Mouse (Mus musculus) cortical plate, adult 2 months (tissue): ENCODE results near the gene Cabin1. TPM values are rescaled to one million over a fixed set of nuclear protein-coding genes. Genes with fewer than 3 reads are reported as not detected.

Experiments used
- H3K27ac ChIP-seq: fragments of 200-500 bp; 2 replicates; pipeline ENCODE4 v1.5.1; 2012; ENCODE audit warnings: low read length, control low read depth, inconsistent platforms; ENCODE audit not compliant: insufficient read depth
- H3K4me1 ChIP-seq: fragments of 200-500 bp; 2 replicates; pipeline ENCODE4 v1.6.1; 2011; ENCODE audit warnings: low read length; ENCODE audit not compliant: control insufficient read depth, insufficient read depth
- H3K4me3 ChIP-seq: fragments of 200-500 bp; 2 replicates; pipeline ENCODE4 v1.5.1; 2011; ENCODE audit warnings: mild to moderate bottlenecking, low read length, control low read depth; ENCODE audit not compliant: insufficient read depth
- CTCF ChIP-seq: fragments of 200-500 bp; IDR thresholded peaks from 2 replicates; pipeline ENCODE4 v1.5.1; 2011; ENCODE audit warnings: mild to moderate bottlenecking, control low read depth, low read length; ENCODE audit not compliant: insufficient read depth; ENCODE audit errors: extremely low read depth
- POLR2A ChIP-seq: fragments of 200-500 bp; IDR thresholded peaks from 2 replicates; pipeline ENCODE4 v1.6.1; 2011; ENCODE audit warnings: mild to moderate bottlenecking, low read length, control low read depth; ENCODE audit not compliant: insufficient read depth; ENCODE audit errors: extremely low read depth
- polyA plus RNA-seq: library from polyadenylated mRNA; depleted of rRNA; stranded (reverse); fragments of >200 nt; gene quantifications from 2 replicates; pipeline ENCODE4 v1.2.3, GENCODE M21; 2012

Gene Cabin1
- polyA plus RNA-seq, 1 experiment: 57.8 TPM

DNA sequence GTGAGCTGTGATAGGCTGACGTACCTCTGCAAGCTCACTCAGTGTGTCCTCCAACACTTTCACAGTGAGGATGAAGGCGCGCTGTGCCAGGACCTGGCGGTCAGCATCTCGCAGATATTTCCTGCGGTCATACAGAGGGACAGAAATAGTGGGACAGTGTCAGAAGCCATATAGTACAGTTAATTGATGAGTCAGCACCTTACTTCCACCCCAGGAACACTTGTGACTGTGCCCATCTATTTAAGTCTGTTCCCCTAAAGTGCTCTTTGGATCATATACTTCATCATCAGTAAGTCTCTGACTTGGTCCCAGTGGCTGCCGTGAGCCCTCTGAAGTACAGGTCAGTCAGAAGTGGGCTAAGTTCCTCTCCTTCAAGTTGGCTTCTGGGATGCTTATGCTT is 106.4 kb downstream of the Cabin1 start:
- no peak overlapping the region for H3K4me3 ChIP-seq
- peaks cover 5% of the 10 kb centered on the region; the same call in 1 of the 2 replicates for H3K4me1 ChIP-seq
- H3K27ac ChIP-seq: no peak overlapping the region
- TF ChIP-seq CTCF: no peak

DNA sequence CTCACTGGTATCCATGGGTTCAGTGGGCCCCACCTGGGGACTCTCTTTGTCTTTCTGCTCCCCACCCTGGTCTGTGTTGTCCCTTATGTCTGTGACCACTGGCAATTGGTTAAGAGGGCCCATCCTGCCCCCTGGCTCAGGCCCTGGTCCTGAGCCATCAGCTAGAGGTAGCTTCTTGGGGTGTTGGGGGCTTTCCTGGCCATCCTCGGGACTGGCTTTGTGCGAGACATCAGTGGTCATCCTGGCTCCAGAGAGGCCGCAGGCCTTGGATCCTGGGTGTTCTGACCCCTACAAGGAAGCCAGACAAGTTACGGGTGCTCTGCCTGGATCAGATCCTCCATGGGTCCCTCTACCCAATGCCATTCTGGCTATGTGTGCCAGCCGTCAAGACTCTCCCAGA is 107.0 kb downstream of the Cabin1 start:
- TF ChIP-seq POLR2A (no peak), CTCF (no peak)
- Histone ChIP-seq H3K27ac (no peak overlapping the region), H3K4me3 (no peak overlapping the region), H3K4me1 (0 out of 2 replicates have a peak, but pooled peaks cover 3% of the 10 kb centered on the region)

DNA sequence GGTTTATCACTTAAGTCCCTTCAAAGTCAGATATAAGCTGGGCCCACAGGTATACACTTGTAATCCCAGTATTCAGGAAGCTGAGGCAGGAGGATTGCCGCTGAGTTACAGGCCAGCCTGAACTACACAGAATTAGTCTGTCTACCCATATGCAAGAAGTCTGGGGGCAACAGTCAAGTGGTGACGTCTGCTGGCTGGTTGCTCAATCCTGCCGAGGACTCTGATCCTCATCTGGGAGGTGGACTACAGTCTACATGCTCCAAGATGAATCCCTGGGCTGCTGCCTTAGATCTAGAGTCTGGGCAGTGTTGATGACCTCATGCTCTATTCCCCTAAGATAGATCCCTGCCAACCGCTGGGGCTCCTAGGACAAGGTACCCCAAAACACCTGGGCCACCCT is 110.1 kb downstream of the Cabin1 start:
- no peak for TF ChIP-seq POLR2A
- TF ChIP-seq CTCF: no peak
- Histone ChIP-seq H3K4me3 (no peak overlapping the region), H3K4me1 (0 out of 2 replicates have a peak, but pooled peaks cover 1% of the 10 kb centered on the region), H3K27ac (no peak overlapping the region)

DNA sequence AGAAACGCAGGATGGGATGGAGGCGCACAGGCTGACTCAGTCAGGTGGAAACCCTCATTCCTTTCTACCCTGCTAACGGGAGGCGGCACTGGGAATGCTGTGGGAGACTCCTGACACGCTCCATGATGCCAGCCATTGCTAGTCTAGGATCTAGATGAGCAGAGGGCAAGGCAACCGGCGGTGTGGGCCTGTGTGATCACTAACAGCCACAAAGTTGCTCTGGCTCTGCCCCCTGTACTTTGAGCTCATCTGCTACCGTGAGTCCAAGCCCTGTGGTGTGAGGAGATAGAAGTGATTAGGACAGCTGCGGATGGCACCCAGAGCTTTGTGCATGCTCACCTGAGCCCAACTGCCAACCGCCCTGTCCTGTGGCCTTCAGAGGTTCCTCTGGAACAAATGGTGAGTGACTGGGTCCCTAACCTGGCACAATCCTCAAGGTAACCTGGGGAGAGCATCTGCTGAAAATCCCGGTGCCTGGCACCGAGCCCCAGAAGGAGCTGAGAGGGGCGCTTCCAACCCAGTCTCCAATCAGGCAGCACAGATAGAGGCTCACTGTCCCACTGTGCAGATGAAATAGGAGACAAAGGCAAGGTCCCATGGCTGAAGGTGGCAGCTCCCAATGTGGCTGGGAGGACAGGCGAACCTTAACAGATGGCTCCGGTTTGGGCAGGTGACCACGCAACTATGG is 112.6 kb downstream of the Cabin1 start:
- no peak for TF ChIP-seq POLR2A
- no peak for TF ChIP-seq CTCF
- Histone ChIP-seq H3K4me1 (0 out of 2 replicates have a peak, but pooled peaks cover 3% of the 10 kb centered on the region), H3K4me3 (no peak overlapping the region), H3K27ac (no peak overlapping the region)

DNA sequence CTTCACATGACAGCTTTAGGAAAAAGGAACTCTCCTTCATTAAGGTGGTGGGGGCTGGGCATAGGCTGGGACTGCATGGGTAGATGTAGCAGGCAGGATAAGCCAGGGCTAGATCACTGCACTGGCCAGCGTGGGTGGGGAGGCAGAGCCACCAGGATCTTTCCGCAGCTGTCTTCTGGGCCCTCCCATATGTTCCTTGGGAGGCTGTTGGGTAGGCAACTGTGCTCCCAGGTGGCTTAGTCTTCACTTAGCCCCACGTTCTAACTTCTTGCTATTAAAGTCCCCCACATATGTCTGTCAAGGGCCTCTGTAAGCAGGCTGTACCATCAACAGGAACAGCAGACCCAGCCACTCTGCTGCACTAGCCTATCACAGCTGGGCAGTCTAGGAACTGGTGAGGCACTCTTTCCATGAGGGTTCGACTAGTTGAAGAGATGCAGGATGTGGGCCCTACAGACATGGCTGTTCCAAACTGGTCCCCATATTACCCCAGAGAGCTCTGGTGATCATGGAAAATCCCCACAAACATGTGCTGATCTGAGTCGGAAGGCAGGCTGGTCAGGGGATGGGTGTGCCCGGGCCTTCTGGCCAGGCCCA is 113.7 kb downstream of the Cabin1 start:
- Histone ChIP-seq H3K27ac (no peak overlapping the region; the same call in 1 of the 2 replicates), H3K4me1 (0 out of 2 replicates have a peak, but pooled peaks cover 3% of the 10 kb centered on the region), H3K4me3 (no peak overlapping the region)
- TF ChIP-seq POLR2A (no peak), CTCF (no peak)

DNA sequence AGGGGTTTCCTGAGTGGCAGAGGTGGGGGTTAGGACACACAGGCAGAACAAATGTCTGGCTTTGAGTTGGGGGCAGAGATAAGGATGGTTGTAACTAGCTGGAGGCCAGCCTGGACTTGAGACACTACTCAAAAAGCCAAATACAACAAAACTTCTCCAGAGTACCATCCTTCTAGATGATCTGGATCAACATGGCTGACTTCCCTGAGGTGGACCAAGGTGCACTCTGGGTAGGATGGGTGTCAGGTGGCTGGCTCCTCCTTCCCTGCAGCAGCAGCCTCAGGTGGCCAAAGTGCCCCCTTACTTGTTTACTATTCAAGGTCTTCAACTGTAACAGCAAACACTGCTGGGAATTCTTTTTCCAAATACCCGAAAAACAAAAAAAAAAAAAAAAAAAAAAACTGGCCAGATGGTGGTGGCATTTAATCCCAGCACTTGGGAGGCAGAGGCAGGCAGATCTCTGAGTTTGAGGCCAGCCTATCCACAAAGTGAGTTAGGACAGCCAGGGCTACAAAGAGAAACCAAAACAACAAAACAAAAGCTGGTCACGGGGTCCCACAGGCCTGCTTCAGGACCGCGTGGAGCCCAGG is 114.6 kb downstream of the Cabin1 start:
- TF ChIP-seq POLR2A: no peak
- no peak for TF ChIP-seq CTCF
- Histone ChIP-seq H3K27ac (no peak overlapping the region), H3K4me3 (no peak overlapping the region), H3K4me1 (0 out of 2 replicates have a peak, but pooled peaks cover 3% of the 10 kb centered on the region)

DNA sequence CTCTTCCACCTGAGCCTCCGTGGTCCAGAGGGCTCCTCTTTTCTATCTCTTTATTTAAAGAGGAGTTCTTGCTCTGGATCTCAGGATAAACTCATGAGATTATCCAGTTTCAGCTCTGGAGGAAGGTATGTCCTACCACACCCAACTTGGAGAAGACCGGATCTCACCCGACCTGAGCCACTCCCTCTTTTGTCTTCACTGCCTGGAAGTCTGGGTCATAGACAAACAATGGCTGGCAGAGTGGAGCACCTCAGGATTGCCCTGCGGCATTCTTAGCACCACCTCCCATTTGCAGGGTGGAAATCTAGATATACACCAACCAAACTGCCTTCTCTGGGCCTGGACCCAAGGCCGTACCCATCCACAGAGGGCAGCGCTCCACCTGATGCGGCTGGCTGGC is 115.1 kb downstream of the Cabin1 start:
- peaks cover 3% of the 10 kb centered on the region; the same call in 1 of the 2 replicates for H3K4me1 ChIP-seq
- H3K4me3 ChIP-seq: no peak overlapping the region
- TF ChIP-seq CTCF (no peak), POLR2A (no peak)
- no peak overlapping the region for H3K27ac ChIP-seq

DNA sequence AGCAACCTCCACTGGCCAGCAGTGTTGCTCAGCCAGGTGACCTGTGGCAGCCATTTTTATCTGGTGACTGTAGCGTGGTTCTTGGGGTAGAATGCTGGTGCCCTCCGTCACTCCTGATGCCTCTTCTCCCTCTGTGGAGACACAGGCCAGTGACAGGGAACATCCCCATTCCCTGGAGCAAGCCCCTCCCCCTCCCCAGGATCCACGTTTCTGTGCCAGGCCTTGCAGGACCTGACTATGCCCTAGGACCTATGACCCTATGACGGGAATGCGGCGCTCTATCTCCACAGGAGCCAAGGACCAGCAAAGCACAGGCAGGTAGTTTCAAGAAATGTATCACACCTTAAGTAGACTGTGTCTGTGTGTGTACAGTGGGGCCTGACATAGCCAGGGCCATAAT is 116.0 kb downstream of the Cabin1 start:
- Histone ChIP-seq H3K4me1 (peaks cover 3% of the 10 kb centered on the region; the same call in 1 of the 2 replicates), H3K4me3 (no peak overlapping the region), H3K27ac (no peak overlapping the region)
- TF ChIP-seq CTCF (no peak), POLR2A (no peak)

DNA sequence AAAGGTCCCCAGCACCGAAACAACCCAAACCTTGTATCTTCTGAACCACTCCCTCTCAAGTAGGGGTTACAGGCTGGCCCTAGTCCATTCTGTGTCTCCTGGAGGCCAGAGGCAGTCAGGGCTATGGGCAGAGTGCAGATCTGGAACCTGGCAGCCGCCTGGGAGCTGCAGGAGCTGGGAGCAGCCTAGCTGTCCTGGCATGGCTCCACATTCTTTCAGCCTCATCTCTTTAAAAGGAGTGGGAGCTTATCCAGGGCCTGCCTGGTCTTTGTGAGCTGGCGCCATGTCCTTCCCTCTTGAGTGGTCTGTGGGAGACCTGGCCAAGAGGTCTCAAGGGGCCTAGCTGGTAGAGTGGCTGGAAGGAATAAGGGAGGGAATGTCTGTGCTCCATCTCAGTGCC is 116.8 kb downstream of the Cabin1 start:
- H3K4me3 ChIP-seq: no peak overlapping the region
- peaks cover 3% of the 10 kb centered on the region; the same call in 1 of the 2 replicates for H3K4me1 ChIP-seq
- H3K27ac ChIP-seq: no peak overlapping the region; the same call in 1 of the 2 replicates
- TF ChIP-seq POLR2A (no peak), CTCF (no peak)

DNA sequence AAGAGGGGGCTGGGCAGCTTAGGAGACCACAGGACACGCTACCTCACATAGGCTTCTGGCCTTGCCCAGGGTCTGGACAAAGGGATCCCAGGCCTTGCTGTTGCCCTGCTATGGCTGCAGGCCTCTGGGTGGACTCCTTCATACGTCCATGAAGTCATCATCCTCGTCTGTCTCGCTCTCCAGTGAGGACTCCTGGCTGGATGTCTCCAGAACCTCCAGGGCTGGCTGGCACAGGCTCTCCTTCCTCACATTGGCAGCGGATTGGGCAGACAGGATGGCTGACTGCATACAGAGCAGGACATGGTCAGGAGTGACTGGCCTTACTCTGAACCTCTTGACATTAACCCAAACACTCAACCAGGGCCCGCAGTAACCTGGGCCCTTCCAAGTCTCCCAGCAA is 117.7 kb downstream of the Cabin1 start:
- TF ChIP-seq POLR2A: no peak
- TF ChIP-seq CTCF: no peak
- Histone ChIP-seq H3K4me1 (peaks cover 3% of the 10 kb centered on the region; the same call in 1 of the 2 replicates), H3K4me3 (no peak overlapping the region), H3K27ac (no peak overlapping the region)

DNA sequence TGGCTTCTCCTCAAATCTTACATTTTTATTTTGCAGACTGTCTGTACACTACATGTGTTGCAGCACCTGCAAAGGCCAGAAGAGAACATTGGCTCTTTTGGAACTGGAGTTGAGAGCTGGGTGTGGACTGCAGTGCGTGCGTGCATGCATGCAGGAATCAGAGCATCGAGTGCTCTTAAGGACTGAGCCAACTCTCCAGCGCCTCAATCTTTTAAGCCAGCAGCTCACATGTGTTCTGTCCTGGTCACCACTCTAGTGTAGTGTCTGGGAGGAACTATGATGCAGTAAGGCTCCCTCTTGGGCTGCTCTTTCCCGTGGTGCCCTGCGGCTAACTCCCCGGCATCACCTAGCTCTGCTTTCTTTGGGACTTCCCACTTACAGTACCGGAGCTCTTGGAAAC is 118.5 kb downstream of the Cabin1 start:
- TF ChIP-seq POLR2A (no peak), CTCF (no peak)
- H3K4me1 ChIP-seq: peaks cover 1% of the 10 kb centered on the region; the same call in 1 of the 2 replicates

More for the DNA sequence above, 118.5 kb downstream of the Cabin1 start:
- H3K4me3 ChIP-seq: no peak overlapping the region
- no peak overlapping the region for H3K27ac ChIP-seq
